Mouse (Mus musculus) MEL (cell line): ENCODE measurements around the gene Cd164l2. TPM values are rescaled to one million over a fixed set of nuclear protein-coding genes. Genes with fewer than 3 reads are reported as not detected.

Experiments
- DNase-seq: peaks from one replicate; pipeline ENCODE4 v3.0.0; 2011; ENCODE audit warnings: low read depth, low spot score
- H3K27ac ChIP-seq: 2 replicates; pipeline ENCODE4 v1.5.1; 2012; ENCODE audit warnings: low read depth, mild to moderate bottlenecking, control low read depth, low read length, moderate library complexity; ENCODE audit not compliant: control insufficient read depth
- H3K27me3 ChIP-seq, 2 experiments: fragments of 150-350 bp in 1 of 2; sonication (generic) in 1 of 2; 2 replicates each; pipeline ENCODE4 v1.6.1; 2012; ENCODE audit warnings: low read length in 2 of 2, mild to moderate bottlenecking in 2 of 2, improper control_type of control experiment in 1 of 2, moderate library complexity in 1 of 2; ENCODE audit not compliant: insufficient read depth in 2 of 2, control insufficient read depth in 1 of 2
- H3K36me3 ChIP-seq, 2 experiments: 2 replicates each; pipeline ENCODE4 v1.6.1; 2012 to 2014; ENCODE audit warnings: low read length in 2 of 2, improper control_type of control experiment in 1 of 2, inconsistent platforms in 1 of 2, mild to moderate bottlenecking in 1 of 2; ENCODE audit not compliant: insufficient read depth in 2 of 2, control insufficient read depth in 1 of 2
- H3K4me1 ChIP-seq, 2 experiments: fragments of 150-350 bp in 1 of 2; sonication (generic) in 1 of 2; 2 replicates each; pipeline ENCODE4 v1.6.1; 2012; ENCODE audit warnings: low read length in 2 of 2, improper control_type of control experiment in 1 of 2, mild to moderate bottlenecking in 1 of 2; ENCODE audit not compliant: insufficient read depth in 2 of 2, control insufficient read depth in 1 of 2
- H3K4me3 ChIP-seq, 2 experiments: fragments of 150-350 bp in 1 of 2; sonication (generic) in 1 of 2; 2 replicates each; pipeline ENCODE4 v1.5.1; 2012; ENCODE audit warnings: low read depth in 2 of 2, low read length in 2 of 2, mild to moderate bottlenecking in 2 of 2, moderate library complexity in 2 of 2, control low read depth in 1 of 2, improper control_type of control experiment in 1 of 2; ENCODE audit not compliant: control insufficient read depth in 1 of 2, insufficient read depth in 1 of 2
- H3K79me2 ChIP-seq: 2 replicates; pipeline ENCODE4 v1.6.1; 2012; ENCODE audit warnings: mild to moderate bottlenecking, low read length, moderate library complexity; ENCODE audit not compliant: control insufficient read depth, poor library complexity, insufficient read depth
- H3K9ac ChIP-seq: 2 replicates; pipeline ENCODE4 v1.6.1; 2012; ENCODE audit warnings: low read depth, mild to moderate bottlenecking, control low read depth, low read length, moderate library complexity; ENCODE audit not compliant: control insufficient read depth, poor library complexity, severe bottlenecking
- H3K9me3 ChIP-seq: fragments of 150-350 bp; sonication (generic); replicated peaks from 2 replicates; pipeline ENCODE4 v1.6.1; 2012; ENCODE audit warnings: mild to moderate bottlenecking, low read length, improper control_type of control experiment, moderate library complexity; ENCODE audit not compliant: insufficient read depth
- BHLHE40 ChIP-seq: IDR thresholded peaks from 2 replicates; pipeline ENCODE4 v1.6.1; 2012; ENCODE audit warnings: low read depth, mild to moderate bottlenecking, inconsistent platforms, low read length, improper control_type of control experiment, borderline replicate concordance
- CHD2 ChIP-seq: IDR thresholded peaks from 2 replicates; pipeline ENCODE4 v1.6.1; 2011; ENCODE audit warnings: low read length, improper control_type of control experiment
- CTCF ChIP-seq, 3 experiments: IDR thresholded peaks in 2 of 3; conservative IDR thresholded peaks in 1 of 3; 2 replicates each; pipeline ENCODE4 v1.5.1; 2011 to 2012; ENCODE audit warnings: low read length in 3 of 3, low read depth in 2 of 3, mild to moderate bottlenecking in 2 of 3, improper control_type of control experiment in 1 of 3, inconsistent platforms in 1 of 3, mixed read lengths in 1 of 3, moderate library complexity in 1 of 3; ENCODE audit not compliant: control insufficient read depth in 1 of 3, insufficient read depth in 1 of 3, poor library complexity in 1 of 3, severe bottlenecking in 1 of 3
- ELF1 ChIP-seq: IDR thresholded peaks from 2 replicates; pipeline ENCODE4 v1.6.1; 2014; ENCODE audit warnings: low read depth, mild to moderate bottlenecking, inconsistent platforms, low read length, improper control_type of control experiment, moderate library complexity
- ETS1 ChIP-seq: IDR thresholded peaks from 2 replicates; pipeline ENCODE4 v1.6.1; 2012; ENCODE audit warnings: low read depth, mild to moderate bottlenecking, inconsistent platforms, low read length, improper control_type of control experiment, moderate library complexity
- GABPA ChIP-seq: IDR thresholded peaks from 2 replicates; pipeline ENCODE4 v1.6.1; 2012; ENCODE audit warnings: low read depth, mild to moderate bottlenecking, inconsistent platforms, low read length, improper control_type of control experiment, moderate library complexity
- HCFC1 ChIP-seq: IDR thresholded peaks from 2 replicates; pipeline ENCODE4 v1.6.1; 2012; ENCODE audit warnings: low read depth, mild to moderate bottlenecking, inconsistent platforms, low read length, improper control_type of control experiment, moderate library complexity
- JUND ChIP-seq: IDR thresholded peaks from 2 replicates; pipeline ENCODE4 v1.6.1; 2011; ENCODE audit warnings: low read depth, mild to moderate bottlenecking, improper control_type of control experiment, low read length
- KAT2A ChIP-seq: conservative IDR thresholded peaks from 2 replicates; pipeline ENCODE4 v1.6.1; 2012; ENCODE audit warnings: low read depth, low read length, improper control_type of control experiment, inconsistent platforms
- MAZ ChIP-seq: IDR thresholded peaks from 2 replicates; pipeline ENCODE4 v1.6.1; 2012; ENCODE audit warnings: low read depth, mild to moderate bottlenecking, inconsistent platforms, low read length, improper control_type of control experiment
- MXI1 ChIP-seq: IDR thresholded peaks from 2 replicates; pipeline ENCODE4 v1.6.1; 2011; ENCODE audit warnings: mild to moderate bottlenecking, low read depth, low read length, improper control_type of control experiment
- MYB ChIP-seq: IDR thresholded peaks from 2 replicates; pipeline ENCODE4 v1.6.1; 2011; ENCODE audit warnings: mild to moderate bottlenecking, low read depth, low read length, improper control_type of control experiment
- MYC ChIP-seq: IDR thresholded peaks from 2 replicates; pipeline ENCODE4 v1.6.1; 2011; ENCODE audit warnings: low read depth, mild to moderate bottlenecking, low read length, improper control_type of control experiment, moderate library complexity
- NRF1 ChIP-seq: IDR thresholded peaks from 2 replicates; pipeline ENCODE4 v1.6.1; 2014; ENCODE audit warnings: low read depth, mild to moderate bottlenecking, inconsistent platforms, low read length, improper control_type of control experiment, moderate library complexity; ENCODE audit not compliant: poor library complexity, insufficient read depth, severe bottlenecking
- POLR2A ChIP-seq, 2 experiments: IDR thresholded peaks; 2 replicates each; pipeline ENCODE4 v1.6.1; 2011 to 2012; ENCODE audit warnings: low read length in 2 of 2, mild to moderate bottlenecking in 2 of 2, control low read depth in 1 of 2, improper control_type of control experiment in 1 of 2, low read depth in 1 of 2, moderate library complexity in 1 of 2; ENCODE audit not compliant: control insufficient read depth in 1 of 2, insufficient read depth in 1 of 2, poor library complexity in 1 of 2
- POLR2AphosphoS5 ChIP-seq: IDR thresholded peaks from 2 replicates; pipeline ENCODE4 v1.6.1; 2012; ENCODE audit warnings: low read depth, borderline replicate concordance, mild to moderate bottlenecking, inconsistent platforms, low read length, moderate library complexity, mixed read lengths
- TAL1 ChIP-seq: IDR thresholded peaks from 2 replicates; pipeline ENCODE4 v1.6.1; 2012; ENCODE audit warnings: mild to moderate bottlenecking, inconsistent platforms, low read length, moderate library complexity, mixed read lengths
- TBP ChIP-seq: IDR thresholded peaks from 2 replicates; pipeline ENCODE4 v1.8.0; 2011; ENCODE audit warnings: low read depth, low read length, improper control_type of control experiment
- UBTF ChIP-seq: IDR thresholded peaks from 2 replicates; pipeline ENCODE4 v1.6.1; 2012; ENCODE audit warnings: low read depth, mild to moderate bottlenecking, inconsistent platforms, low read length, improper control_type of control experiment, moderate library complexity, borderline replicate concordance; ENCODE audit not compliant: insufficient read depth
- ZC3H11A ChIP-seq: IDR thresholded peaks from 2 replicates; pipeline ENCODE4 v1.6.1; 2012; ENCODE audit warnings: low read depth, mild to moderate bottlenecking, inconsistent platforms, low read length, improper control_type of control experiment
- polyA plus RNA-seq, 2 experiments: library from polyadenylated mRNA; stranded (reverse) in 1 of 2; unstranded in 1 of 2; fragments of >175 nt in 1 of 2; fragments of >200 nt in 1 of 2; gene quantifications; 2 replicates each; pipeline versions ENCODE4 v1.2.1 to v1.2.4; 2012; ENCODE audit warnings: low replicate concordance in 2 of 2, low read depth in 1 of 2; ENCODE audit not compliant: insufficient read length in 2 of 2, insufficient read depth in 1 of 2, missing spikeins in 1 of 2
- total RNA-seq: library from RNA; depleted of rRNA; stranded (reverse); fragments of 300-350 nt; gene quantifications from 2 replicates; pipeline ENCODE4 v1.2.3, GENCODE M21; 2012

The Cd164l2 gene
- total and polyA plus RNA-seq, 3 experiments, result not detected

DNA sequence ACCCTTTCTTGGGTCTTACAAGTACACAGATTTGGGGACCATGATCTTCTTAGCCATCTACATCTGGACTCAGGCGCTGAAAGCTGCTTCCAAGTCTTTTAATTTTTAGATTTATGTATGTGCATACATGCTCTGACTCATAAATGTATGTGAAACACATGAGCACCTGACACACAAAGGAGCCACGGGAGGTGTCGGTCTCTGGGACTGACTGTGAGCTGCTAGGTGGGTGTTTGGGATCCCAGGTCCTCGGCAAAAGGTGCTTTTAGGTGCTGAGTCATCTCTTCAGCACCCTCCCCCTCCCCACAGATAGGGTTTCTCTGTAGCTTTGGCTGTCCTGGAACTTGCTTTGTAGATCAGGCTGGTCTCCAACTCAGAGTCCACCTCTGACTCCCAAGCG lies 51.8 kb downstream of the Cd164l2 start:
- H3K4me1 ChIP-seq, result no peaks in the 10 kb centered on the region
- no peak for DNase-seq
- H3K27ac ChIP-seq, result no peak overlapping the region
- H3K4me3 ChIP-seq, result no peak overlapping the region
- no peaks in the 10 kb centered on the region for H3K79me2 ChIP-seq
- no peaks in the 10 kb centered on the region for H3K27me3 ChIP-seq
- no peaks in the 10 kb centered on the region; a peak in 1 of 4 replicates for H3K36me3 ChIP-seq
- H3K9ac ChIP-seq, result no peak overlapping the region
- TF ChIP-seq CTCF (IDR thresholded peaks at IDR 0.05 in 2 of 3, conservative IDR thresholded peaks at IDR 0.05 in 1 of 3; ENCODE audit: control insufficient read depth in 1 of 3, insufficient read depth in 1 of 3, low read depth in 2 of 3, low read length in 3 of 3, poor library complexity in 1 of 3, severe bottlenecking in 1 of 3), result no peak
- no peak for TF ChIP-seq POLR2AphosphoS5
- no peak for TF ChIP-seq POLR2A (IDR thresholded peaks at IDR 0.05; ENCODE audit: control insufficient read depth in 1 of 2, insufficient read depth in 1 of 2, low read depth in 1 of 2, low read length in 2 of 2, poor library complexity in 1 of 2)
- no peak for TF ChIP-seq ETS1
- TF ChIP-seq ELF1, result no peak
- no peak for TF ChIP-seq MXI1
- no peak for TF ChIP-seq GABPA
- TF ChIP-seq KAT2A, result no peak
- TF ChIP-seq TBP, result no peak
- TF ChIP-seq MYC, result no peak
- TF ChIP-seq UBTF, result no peak
- TF ChIP-seq MYB, result no peak
- TF ChIP-seq CHD2, result no peak
- no peak for TF ChIP-seq HCFC1
- TF ChIP-seq ZC3H11A, result no peak
- TF ChIP-seq BHLHE40, result no peak
- TF ChIP-seq NRF1, result no peak
- TF ChIP-seq TAL1, result no peak
- no peaks in the 10 kb centered on the region for H3K9me3 ChIP-seq

DNA sequence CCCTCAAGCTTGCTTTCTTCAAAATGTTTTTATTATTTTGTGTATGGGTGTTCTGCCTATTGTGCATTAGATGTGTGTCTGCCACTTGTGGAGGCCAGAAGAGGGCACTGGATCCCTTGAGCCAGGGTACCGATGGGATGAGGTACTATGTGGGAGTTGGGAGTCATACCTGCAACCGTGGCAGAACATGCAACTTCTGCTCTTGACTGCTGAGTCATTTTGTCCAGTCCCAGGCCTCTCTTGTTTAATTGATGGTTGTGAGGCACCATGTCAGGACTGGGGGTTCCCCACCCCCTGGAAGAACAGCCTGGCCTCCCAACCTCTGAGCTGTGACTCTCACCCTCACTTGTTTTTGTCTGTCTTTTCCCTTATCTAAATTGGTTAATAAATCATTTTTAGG lies 52.6 kb downstream of the Cd164l2 start:
- H3K9me3 ChIP-seq, result no peaks in the 10 kb centered on the region
- H3K27me3 ChIP-seq, result no peaks in the 10 kb centered on the region
- DNase-seq, result no peak
- H3K27ac ChIP-seq, result no peak overlapping the region
- no peak for TF ChIP-seq JUND
- no peak for TF ChIP-seq TAL1
- TF ChIP-seq MAZ, result no peak
- no peak for TF ChIP-seq HCFC1
- no peak overlapping the region for H3K4me3 ChIP-seq
- no peaks in the 10 kb centered on the region; a peak in 2 of 4 replicates for H3K36me3 ChIP-seq
- no peaks in the 10 kb centered on the region for H3K4me1 ChIP-seq
- no peaks in the 10 kb centered on the region for H3K79me2 ChIP-seq
- no peak overlapping the region for H3K9ac ChIP-seq
